Mouse (Mus musculus) heart, embryonic 12.5 days (tissue): Measurements from ENCODE around the gene Kazn. TPM values are rescaled to one million over a fixed set of nuclear protein-coding genes. Genes with fewer than 3 reads are reported as not detected.

Experiments used
- ATAC-seq: fragments of 200-750 bp; cut with Nextera tagmentation; 2 replicates; pipeline ENCODE4 v1.8.0; 2017; ENCODE audit warnings: moderate TSS enrichment, moderate library complexity; ENCODE audit not compliant: insufficient number of reproducible peaks, low FRiP score
- H3K27ac ChIP-seq: fragments of 300-500 bp; sonication (generic); 2 replicates; pipeline ENCODE4 v1.5.1; 2016; ENCODE audit warnings: mild to moderate bottlenecking, moderate library complexity; ENCODE audit not compliant: poor library complexity, severe bottlenecking
- H3K27me3 ChIP-seq: fragments of 300-500 bp; sonication (generic); replicated peaks from 2 replicates; pipeline ENCODE4 v1.6.1; 2016; ENCODE audit warnings: mild to moderate bottlenecking, moderate library complexity
- H3K36me3 ChIP-seq: fragments of 300-500 bp; sonication (generic); 2 replicates; pipeline ENCODE4 v1.6.1; 2016; ENCODE audit warnings: mild to moderate bottlenecking, moderate library complexity
- H3K4me1 ChIP-seq: fragments of 300-500 bp; sonication (generic); replicated peaks from 2 replicates; pipeline ENCODE4 v1.6.1; 2016; ENCODE audit warnings: mild to moderate bottlenecking
- H3K4me2 ChIP-seq: fragments of 300-500 bp; sonication (generic); 2 replicates; pipeline ENCODE4 v1.6.1; 2016; ENCODE audit warnings: mild to moderate bottlenecking, moderate library complexity
- H3K4me3 ChIP-seq: fragments of 300-500 bp; sonication (generic); 2 replicates; pipeline ENCODE4 v1.5.1; 2016; ENCODE audit warnings: mild to moderate bottlenecking
- H3K9ac ChIP-seq: fragments of 300-500 bp; sonication (generic); 2 replicates; pipeline ENCODE4 v1.6.1; 2016; ENCODE audit warnings: mild to moderate bottlenecking, moderate library complexity
- H3K9me3 ChIP-seq: fragments of 300-500 bp; sonication (generic); replicated peaks from 2 replicates; pipeline ENCODE4 v1.6.1; 2016; ENCODE audit warnings: mild to moderate bottlenecking, moderate library complexity
- WGBS: fragments of 180-500 bp; shearing (Covaris S2); methylation state at CpG from one replicate; pipeline ENCODE4 v1.1.7; 2016; 5-methylcytosine and 5-hydroxymethylcytosine counted together
- polyA plus RNA-seq: library from polyadenylated mRNA; unstranded; fragments of >200 nt; fragmentation: Nextera tagmentation; extraction: Ambion mirVana; gene quantifications from 2 replicates; pipeline ENCODE4 v1.2.1, GENCODE M21; 2016

Kazn gene
- polyA plus RNA-seq, 1 experiment from 2014 or later, result 8.6 TPM

GRCm38 (mm10) chr4:142179531-142179930 lies 59.7 kb downstream of the Kazn start:
- H3K36me3 ChIP-seq, result no peaks in the 10 kb centered on the region
- H3K9me3 ChIP-seq, result 0 out of 2 replicates have a peak, but pooled peaks cover 3% of the 10 kb centered on the region
- no peak overlapping the region for H3K4me3 ChIP-seq
- WGBS, result 27% methylated on average over 13 of the region's 13 CpGs
- no peaks in the 10 kb centered on the region for H3K27me3 ChIP-seq
- peak overlapping the region; percentile 39 for H3K4me2 ChIP-seq
- peak; percentile 46 for ATAC-seq
- peak overlapping the region; percentile 91 for H3K27ac ChIP-seq
- H3K4me1 ChIP-seq, result peaks cover 64% of the 10 kb centered on the region
- H3K9ac ChIP-seq, result peak overlapping the region; percentile 9; the same call in 1 of the 2 replicates

DNA sequence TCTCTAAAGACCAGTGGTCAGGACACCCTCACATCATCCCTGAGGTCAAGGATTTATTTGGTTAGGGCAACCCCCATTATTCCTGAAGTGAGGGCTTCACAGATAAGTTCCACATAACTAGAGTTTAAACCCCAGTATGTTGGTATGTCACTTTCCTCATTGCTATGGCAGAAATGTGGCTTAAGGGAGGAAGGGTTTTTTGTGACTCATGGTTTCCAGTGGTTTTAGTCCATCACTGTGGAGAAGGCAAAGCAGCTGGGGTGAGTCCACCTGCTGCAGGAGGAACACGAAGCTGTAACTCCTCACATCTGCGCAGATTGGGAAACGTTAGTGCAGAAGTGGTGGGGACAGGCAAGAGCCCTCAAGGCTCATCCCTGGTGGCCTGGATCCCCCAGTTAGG lies 62.5 kb downstream of the Kazn start:
- WGBS, result 96% methylated on average over 3 of the region's 3 CpGs
- Histone ChIP-seq H3K36me3 (no peaks in the 10 kb centered on the region), H3K4me1 (peaks cover 75% of the 10 kb centered on the region), H3K4me3 (no peak overlapping the region), H3K9ac (no peak overlapping the region), H3K4me2 (no peak overlapping the region), H3K9me3 (0 out of 2 replicates have a peak, but pooled peaks cover 3% of the 10 kb centered on the region), H3K27ac (no peak overlapping the region), H3K27me3 (no peaks in the 10 kb centered on the region)
- ATAC-seq, result no peak

- H3K4me2 ChIP-seq, result no peak overlapping the region
- 16% methylated on average over 6 of the region's 6 CpGs for WGBS
Observed at GRCm38 (mm10) chr4:142173981-142174485, 65.2 kb downstream of the Kazn start.

DNA sequence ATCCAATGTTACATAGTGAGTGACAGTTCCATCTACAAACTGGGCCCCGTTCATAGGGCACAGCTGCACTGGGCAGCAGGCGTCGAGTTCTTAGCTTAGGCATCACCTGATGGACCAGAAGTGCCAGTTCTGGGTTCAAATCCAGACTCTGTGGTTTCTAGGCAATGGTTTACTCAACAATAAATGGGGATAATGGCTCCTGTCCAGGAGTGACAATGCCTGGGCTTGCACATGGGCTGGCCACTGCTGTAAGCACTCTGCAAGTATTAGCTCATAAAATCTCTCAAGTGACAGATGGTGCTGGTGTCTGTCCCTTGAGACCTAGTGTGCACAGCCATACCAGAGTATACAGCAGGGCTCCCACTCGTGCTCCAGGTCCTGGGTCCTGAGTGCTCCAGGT lies 66.3 kb downstream of the Kazn start:
- Histone ChIP-seq H3K4me3 (no peak overlapping the region), H3K4me1 (peaks cover 55% of the 10 kb centered on the region), H3K27ac (no peak overlapping the region), H3K4me2 (no peak overlapping the region), H3K36me3 (no peaks in the 10 kb centered on the region), H3K9me3 (0 out of 2 replicates have a peak, but pooled peaks cover 3% of the 10 kb centered on the region), H3K9ac (no peak overlapping the region), H3K27me3 (no peaks in the 10 kb centered on the region)
- ATAC-seq, result no peak
- 83% methylated on average over 4 of the region's 4 CpGs for WGBS

More at GRCm38 (mm10) chr4:142173981-142174485, 65.2 kb downstream of the Kazn start:
- peak overlapping the region; percentile 62 for H3K27ac ChIP-seq
- H3K4me1 ChIP-seq, result peaks cover 66% of the 10 kb centered on the region
- ATAC-seq, result 0 out of 2 replicates have a peak, but pooled peaks have one; percentile 5
- H3K9ac ChIP-seq, result no peak overlapping the region
- 0 out of 2 replicates have a peak, but pooled peaks cover 3% of the 10 kb centered on the region for H3K9me3 ChIP-seq
- H3K4me3 ChIP-seq, result no peak overlapping the region
- H3K36me3 ChIP-seq, result no peaks in the 10 kb centered on the region
- no peaks in the 10 kb centered on the region for H3K27me3 ChIP-seq

GRCm38 (mm10) chr4:142171788-142172497 lies 67.3 kb downstream of the Kazn start:
- H3K4me1 ChIP-seq, result peaks cover 56% of the 10 kb centered on the region
- H3K4me3 ChIP-seq, result no peak overlapping the region
- H3K9me3 ChIP-seq, result 0 out of 2 replicates have a peak, but pooled peaks cover 2% of the 10 kb centered on the region
- 56% methylated on average over 8 of the region's 8 CpGs for WGBS
- no peaks in the 10 kb centered on the region for H3K27me3 ChIP-seq
- ATAC-seq, result no peak
- H3K27ac ChIP-seq, result no peak overlapping the region
- no peaks in the 10 kb centered on the region for H3K36me3 ChIP-seq
- no peak overlapping the region for H3K4me2 ChIP-seq
- H3K9ac ChIP-seq, result peak overlapping the region; percentile 38

DNA sequence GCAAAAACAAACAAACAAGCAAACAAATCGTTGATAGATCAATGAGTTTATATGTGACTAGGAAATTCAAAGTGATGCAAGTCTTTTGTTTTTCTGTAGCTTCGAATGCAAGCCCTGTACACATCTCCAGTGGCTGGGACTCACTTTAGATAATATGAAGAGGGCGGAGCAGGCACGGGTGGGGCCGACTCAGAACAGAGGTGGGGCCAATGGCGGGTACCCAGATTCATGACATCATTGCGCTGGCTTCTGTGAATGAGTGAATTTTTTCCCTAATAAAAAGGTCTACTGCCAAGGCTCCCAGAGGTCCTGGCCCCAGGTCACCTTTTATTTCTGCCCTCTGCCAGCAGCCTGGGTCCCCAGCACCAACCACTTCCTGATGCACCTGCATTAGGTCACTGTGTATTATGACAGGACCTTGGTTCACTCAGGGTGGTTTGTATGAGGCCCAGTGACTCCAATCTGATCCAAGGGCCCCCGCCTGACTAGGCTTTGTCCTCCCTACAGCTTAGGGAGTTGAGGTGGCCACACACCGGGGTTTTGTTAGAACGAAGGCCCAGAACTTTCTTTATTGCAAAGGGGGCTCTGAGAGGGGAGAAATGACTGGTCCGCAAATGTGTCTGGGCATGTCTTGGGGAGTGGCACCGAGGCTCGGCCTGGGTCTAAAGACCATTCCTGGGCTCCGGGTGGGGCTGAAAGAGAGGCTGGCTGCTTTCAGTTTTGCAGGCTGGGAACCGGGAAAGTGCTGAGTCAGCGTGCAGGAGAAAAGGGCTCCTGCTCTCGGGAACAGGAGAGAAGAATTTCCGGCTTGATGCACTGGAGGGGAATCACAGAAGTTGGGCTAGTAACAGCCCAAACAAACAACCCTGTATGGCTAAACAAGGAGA lies 68.1 kb downstream of the Kazn start:
- Histone ChIP-seq H3K9me3 (no peaks in the 10 kb centered on the region), H3K27ac (no peak overlapping the region), H3K9ac (peak overlapping the region; percentile 38; the same call in 1 of the 2 replicates), H3K36me3 (no peaks in the 10 kb centered on the region), H3K27me3 (no peaks in the 10 kb centered on the region), H3K4me1 (peaks cover 64% of the 10 kb centered on the region), H3K4me2 (no peak overlapping the region), H3K4me3 (no peak overlapping the region)
- no peak for ATAC-seq
- WGBS, result 59% methylated on average over 18 of the region's 18 CpGs

- ATAC-seq, result no peak
- no peaks in the 10 kb centered on the region for H3K9me3 ChIP-seq
- H3K27me3 ChIP-seq, result no peaks in the 10 kb centered on the region
- no peak overlapping the region for H3K27ac ChIP-seq
- H3K36me3 ChIP-seq, result no peaks in the 10 kb centered on the region
- no peak overlapping the region for H3K9ac ChIP-seq
- no peak overlapping the region for H3K4me2 ChIP-seq
- 73% methylated on average over 4 of the region's 4 CpGs for WGBS
- no peak overlapping the region for H3K4me3 ChIP-seq
- H3K4me1 ChIP-seq, result peaks cover 73% of the 10 kb centered on the region
Observed at GRCm38 (mm10) chr4:142169636-142170035, 69.6 kb downstream of the Kazn start.

DNA sequence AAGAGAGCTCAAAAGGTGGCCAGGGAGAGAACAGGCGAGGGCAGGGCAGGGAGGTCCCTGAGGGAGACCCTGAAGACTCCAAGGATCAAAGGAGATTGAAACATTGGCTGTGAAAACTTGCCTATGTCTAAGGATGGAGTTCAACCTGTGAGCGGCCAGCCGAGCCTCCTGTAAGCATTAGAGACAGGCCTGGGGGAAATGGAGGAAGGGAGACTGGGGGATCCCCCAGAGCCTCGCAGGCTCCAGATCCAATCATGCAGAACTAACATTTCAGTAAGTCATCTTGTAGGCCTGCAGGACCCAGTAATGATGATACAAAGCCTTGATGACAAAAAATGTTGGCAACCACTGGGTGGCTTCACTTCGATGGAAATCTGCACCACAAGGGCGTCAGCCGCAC lies 70.8 kb downstream of the Kazn start:
- ATAC-seq, result no peak
- Histone ChIP-seq H3K36me3 (no peaks in the 10 kb centered on the region), H3K4me2 (no peak overlapping the region), H3K27me3 (no peaks in the 10 kb centered on the region), H3K4me3 (no peak overlapping the region), H3K27ac (no peak overlapping the region), H3K9ac (no peak overlapping the region), H3K4me1 (peaks cover 73% of the 10 kb centered on the region), H3K9me3 (no peaks in the 10 kb centered on the region)
- WGBS, result 84% methylated on average over 7 of the region's 7 CpGs

- peak; percentile 74 for ATAC-seq
- 9% methylated on average over 18 of the region's 18 CpGs for WGBS
- peaks cover 11% of the 10 kb centered on the region for H3K9me3 ChIP-seq
- H3K27me3 ChIP-seq, result no peaks in the 10 kb centered on the region
- H3K4me3 ChIP-seq, result 0 out of 2 replicates have a peak overlapping the region, but pooled peaks have one; percentile 14
- peak overlapping the region; percentile 93 for H3K27ac ChIP-seq
- H3K4me2 ChIP-seq, result peak overlapping the region; percentile 53
- peaks cover 6% of the 10 kb centered on the region; the same call in 1 of the 2 replicates for H3K36me3 ChIP-seq
- H3K9ac ChIP-seq, result peak overlapping the region; percentile 1; the same call in 1 of the 2 replicates
- peaks cover 52% of the 10 kb centered on the region for H3K4me1 ChIP-seq
Observed at GRCm38 (mm10) chr4:142165835-142166701, 73.1 kb downstream of the Kazn start.

GRCm38 (mm10) chr4:142165363-142165762 lies 73.8 kb downstream of the Kazn start:
- Histone ChIP-seq H3K4me1 (peaks cover 54% of the 10 kb centered on the region), H3K9ac (no peak overlapping the region), H3K36me3 (peaks cover 6% of the 10 kb centered on the region; the same call in 1 of the 2 replicates), H3K4me2 (no peak overlapping the region), H3K27me3 (no peaks in the 10 kb centered on the region), H3K9me3 (peaks cover 11% of the 10 kb centered on the region), H3K27ac (no peak overlapping the region), H3K4me3 (no peak overlapping the region)
- 31% methylated on average over 5 of the region's 5 CpGs for WGBS
- ATAC-seq, result no peak
